Mouse (Mus musculus): Measurements from ENCODE around the gene Alk. TPM values are rescaled to one million over a fixed set of nuclear protein-coding genes. Genes with fewer than 3 reads are reported as not detected.

The Alk gene
- polyA plus RNA-seq, 1 experiment: not detected

DNA sequence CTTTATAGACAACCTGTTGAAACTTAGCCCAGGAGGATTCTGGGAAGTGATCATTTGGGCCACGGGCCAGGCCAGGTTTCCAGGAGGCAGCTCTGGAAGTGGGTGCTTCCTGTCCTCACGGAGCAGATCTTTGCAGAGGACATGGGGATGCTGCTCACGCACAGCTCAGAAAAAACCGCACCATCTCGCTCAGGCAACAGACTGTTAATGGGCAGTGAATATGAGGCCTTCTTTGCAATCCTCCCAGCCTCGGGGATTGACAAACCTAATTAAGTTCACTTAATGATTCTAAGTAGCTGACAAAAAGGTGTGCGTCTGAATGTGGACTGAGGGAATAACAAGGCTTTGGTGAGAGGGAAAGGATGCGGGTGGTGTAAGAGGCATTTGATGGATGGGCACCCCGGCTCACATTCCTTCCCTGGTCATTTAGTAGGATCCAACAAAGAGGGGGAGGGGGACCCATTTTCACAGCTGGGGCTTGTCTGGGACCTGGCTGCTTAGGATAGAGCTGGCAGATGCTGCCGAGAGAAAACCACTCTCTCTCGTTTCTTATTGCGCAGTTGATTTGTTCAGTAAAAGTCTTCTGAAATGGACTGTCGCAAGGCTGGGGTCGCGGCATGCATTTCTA, 650.1 kb downstream of the Alk start:
- H3ac ChIP-seq (ENCODE audit: control insufficient read depth, insufficient read length, low read depth): no peak overlapping the region
- H3K36me3 ChIP-seq (ENCODE audit: control insufficient read depth, insufficient read depth): no peaks in the 10 kb centered on the region
- H3K79me2 ChIP-seq (ENCODE audit: control insufficient read depth, insufficient read depth): no peaks in the 10 kb centered on the region
- H3K27me3 ChIP-seq (ENCODE audit: control insufficient read depth, insufficient read depth, insufficient read length): no peaks in the 10 kb centered on the region
- H3K4me3 ChIP-seq (ENCODE audit: insufficient read depth, poor library complexity, severe bottlenecking): no peak overlapping the region
- TF ChIP-seq FOSL1 (IDR thresholded peaks at IDR 0.05; ENCODE audit: insufficient read depth, low read length, poor library complexity, severe bottlenecking): no peak
- TF ChIP-seq MYOG (IDR thresholded peaks at IDR 0.05; ENCODE audit: control insufficient read depth, extremely low read depth, insufficient read length): no peak
- TF ChIP-seq MAX (IDR thresholded peaks at IDR 0.05): no peak
- no peak for TF ChIP-seq CEBPB (IDR thresholded peaks at IDR 0.05; ENCODE audit: low read depth)
- TF ChIP-seq MYOD1 (IDR thresholded peaks at IDR 0.05; ENCODE audit: control insufficient read depth, insufficient read length, low read depth): no peak
- TF ChIP-seq CTCF (IDR thresholded peaks at IDR 0.05; ENCODE audit: control insufficient read depth, insufficient read depth, insufficient read length): no peak
- no peak for TF ChIP-seq USF1 (IDR thresholded peaks at IDR 0.05; ENCODE audit: low read depth)
- no peaks in the 10 kb centered on the region for H3K79me3 ChIP-seq (ENCODE audit: low read depth)

DNA sequence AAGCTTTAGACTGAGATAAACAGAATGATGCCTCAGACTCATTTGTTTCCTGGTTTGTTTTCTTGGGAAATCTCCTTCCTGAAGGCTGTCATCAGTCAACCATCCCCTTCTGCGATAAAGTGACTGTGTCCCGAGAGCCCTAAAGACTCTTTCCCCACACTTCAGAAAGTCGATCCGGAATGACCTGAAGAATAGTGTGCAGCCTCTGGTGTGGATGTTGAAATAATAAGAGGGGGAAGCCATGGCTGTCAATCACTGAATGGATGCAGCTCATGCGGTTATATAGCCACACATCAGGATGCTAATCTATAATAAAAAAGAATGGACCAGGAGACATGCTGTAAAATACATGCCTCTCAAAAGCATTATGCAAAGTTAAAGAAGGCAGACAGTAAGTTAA, 653.5 kb downstream of the Alk start:
- Histone ChIP-seq H3ac (ENCODE audit: control insufficient read depth, insufficient read length, low read depth) (no peak overlapping the region), H3K27me3 (ENCODE audit: control insufficient read depth, insufficient read depth, insufficient read length) (no peaks in the 10 kb centered on the region), H3K36me3 (ENCODE audit: control insufficient read depth, insufficient read depth) (no peaks in the 10 kb centered on the region), H3K79me3 (ENCODE audit: low read depth) (no peaks in the 10 kb centered on the region), H3K4me3 (ENCODE audit: insufficient read depth, poor library complexity, severe bottlenecking) (no peak overlapping the region), H3K79me2 (ENCODE audit: control insufficient read depth, insufficient read depth) (no peaks in the 10 kb centered on the region)
- TF ChIP-seq MYOD1 (IDR thresholded peaks at IDR 0.05; ENCODE audit: control insufficient read depth, insufficient read length, low read depth) (no peak), USF1 (IDR thresholded peaks at IDR 0.05; ENCODE audit: low read depth) (no peak), CEBPB (IDR thresholded peaks at IDR 0.05; ENCODE audit: low read depth) (no peak), MAX (IDR thresholded peaks at IDR 0.05) (no peak), MYOG (IDR thresholded peaks at IDR 0.05; ENCODE audit: control insufficient read depth, extremely low read depth, insufficient read length) (no peak), FOSL1 (IDR thresholded peaks at IDR 0.05; ENCODE audit: insufficient read depth, low read length, poor library complexity, severe bottlenecking) (no peak), CTCF (IDR thresholded peaks at IDR 0.05; ENCODE audit: control insufficient read depth, insufficient read depth, insufficient read length) (no peak)

DNA sequence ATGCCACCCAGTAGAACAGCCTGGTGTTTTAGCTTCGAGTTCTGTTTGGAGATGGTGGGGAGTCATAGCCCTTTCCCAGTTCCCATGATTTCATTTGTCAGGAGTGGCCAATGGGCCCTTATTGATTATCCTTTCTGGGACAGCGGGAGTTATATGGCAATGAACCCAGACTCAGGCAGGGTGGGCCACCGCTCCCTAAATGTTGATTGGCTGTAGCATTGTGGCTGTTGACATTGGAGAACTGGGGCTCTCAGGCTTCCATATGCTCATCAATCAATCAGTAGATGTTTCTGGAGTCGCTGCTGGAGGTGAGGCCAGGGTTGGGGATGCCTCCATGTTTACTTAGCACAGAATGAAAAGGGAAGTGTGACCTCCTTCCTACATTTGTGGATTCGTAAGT, 655.7 kb downstream of the Alk start:
- no peak overlapping the region for H3ac ChIP-seq (ENCODE audit: control insufficient read depth, insufficient read length, low read depth)
- no peaks in the 10 kb centered on the region for H3K79me3 ChIP-seq (ENCODE audit: low read depth)
- no peak overlapping the region for H3K4me3 ChIP-seq (ENCODE audit: insufficient read depth, poor library complexity, severe bottlenecking)
- no peaks in the 10 kb centered on the region for H3K79me2 ChIP-seq (ENCODE audit: control insufficient read depth, insufficient read depth)
- TF ChIP-seq USF1 (IDR thresholded peaks at IDR 0.05; ENCODE audit: low read depth) (no peak), CEBPB (IDR thresholded peaks at IDR 0.05; ENCODE audit: low read depth) (no peak), FOSL1 (IDR thresholded peaks at IDR 0.05; ENCODE audit: insufficient read depth, low read length, poor library complexity, severe bottlenecking) (no peak), MYOG (IDR thresholded peaks at IDR 0.05; ENCODE audit: control insufficient read depth, extremely low read depth, insufficient read length) (no peak), MYOD1 (IDR thresholded peaks at IDR 0.05; ENCODE audit: control insufficient read depth, insufficient read length, low read depth) (no peak), CTCF (IDR thresholded peaks at IDR 0.05; ENCODE audit: control insufficient read depth, insufficient read depth, insufficient read length) (no peak), MAX (IDR thresholded peaks at IDR 0.05) (no peak)
- H3K36me3 ChIP-seq (ENCODE audit: control insufficient read depth, insufficient read depth): no peaks in the 10 kb centered on the region
- no peaks in the 10 kb centered on the region for H3K27me3 ChIP-seq (ENCODE audit: control insufficient read depth, insufficient read depth, insufficient read length)

DNA sequence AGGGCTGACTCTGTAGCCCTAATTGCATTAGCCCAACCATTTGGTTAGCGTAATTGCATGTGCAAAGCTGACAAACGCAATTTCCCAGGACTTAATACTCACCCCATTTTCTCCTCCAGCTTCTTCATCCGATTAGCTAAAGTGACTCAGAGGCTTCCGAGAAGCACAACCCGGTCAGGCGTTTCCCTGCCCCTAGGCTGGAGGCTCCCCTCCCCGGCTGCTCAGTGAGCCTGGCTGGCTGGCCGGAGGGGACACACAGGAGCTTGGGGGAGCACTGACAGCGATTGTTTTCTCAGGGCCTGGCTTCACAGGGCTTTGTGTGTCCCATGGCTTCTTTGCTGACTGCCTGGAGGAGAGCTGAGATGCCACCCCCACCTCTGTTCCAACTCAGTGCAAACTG, 657.0 kb downstream of the Alk start:
- Histone ChIP-seq H3K27me3 (ENCODE audit: control insufficient read depth, insufficient read depth, insufficient read length) (no peaks in the 10 kb centered on the region), H3K79me2 (ENCODE audit: control insufficient read depth, insufficient read depth) (no peaks in the 10 kb centered on the region), H3K36me3 (ENCODE audit: control insufficient read depth, insufficient read depth) (no peaks in the 10 kb centered on the region), H3ac (ENCODE audit: control insufficient read depth, insufficient read length, low read depth) (no peak overlapping the region), H3K79me3 (ENCODE audit: low read depth) (no peaks in the 10 kb centered on the region), H3K4me3 (ENCODE audit: insufficient read depth, poor library complexity, severe bottlenecking) (no peak overlapping the region)
- TF ChIP-seq MAX (IDR thresholded peaks at IDR 0.05) (no peak), MYOG (IDR thresholded peaks at IDR 0.05; ENCODE audit: control insufficient read depth, extremely low read depth, insufficient read length) (no peak), CTCF (IDR thresholded peaks at IDR 0.05; ENCODE audit: control insufficient read depth, insufficient read depth, insufficient read length) (no peak), FOSL1 (IDR thresholded peaks at IDR 0.05; ENCODE audit: insufficient read depth, low read length, poor library complexity, severe bottlenecking) (no peak), MYOD1 (IDR thresholded peaks at IDR 0.05; ENCODE audit: control insufficient read depth, insufficient read length, low read depth) (no peak), CEBPB (IDR thresholded peaks at IDR 0.05; ENCODE audit: low read depth) (no peak), USF1 (IDR thresholded peaks at IDR 0.05; ENCODE audit: low read depth) (no peak)

DNA sequence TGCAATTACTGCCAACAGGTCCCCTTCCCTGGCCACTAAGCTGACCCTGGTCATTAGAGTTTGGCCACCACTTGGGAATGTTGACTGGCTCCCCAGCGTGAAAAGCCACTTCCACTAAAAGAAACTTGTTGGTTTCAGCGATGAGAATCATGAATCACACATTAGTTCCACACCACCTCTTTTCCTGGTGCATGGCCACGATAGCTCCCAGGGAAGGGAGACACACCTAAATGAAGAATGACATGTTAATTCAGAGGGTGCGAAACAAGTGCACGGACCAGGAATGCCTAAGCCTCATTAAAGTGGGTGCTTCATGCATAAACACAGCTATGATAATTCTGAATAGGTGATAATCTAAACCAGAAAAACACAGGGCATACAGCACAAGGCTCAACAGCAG, 660.4 kb downstream of the Alk start:
- no peak for TF ChIP-seq MAX (IDR thresholded peaks at IDR 0.05)
- TF ChIP-seq CTCF (IDR thresholded peaks at IDR 0.05; ENCODE audit: control insufficient read depth, insufficient read depth, insufficient read length): no peak
- no peak overlapping the region for H3ac ChIP-seq (ENCODE audit: control insufficient read depth, insufficient read length, low read depth)
- no peaks in the 10 kb centered on the region for H3K79me3 ChIP-seq (ENCODE audit: low read depth)
- no peaks in the 10 kb centered on the region for H3K27me3 ChIP-seq (ENCODE audit: control insufficient read depth, insufficient read depth, insufficient read length)
- no peaks in the 10 kb centered on the region for H3K36me3 ChIP-seq (ENCODE audit: control insufficient read depth, insufficient read depth)
- no peaks in the 10 kb centered on the region for H3K79me2 ChIP-seq (ENCODE audit: control insufficient read depth, insufficient read depth)
- H3K4me3 ChIP-seq (ENCODE audit: insufficient read depth, poor library complexity, severe bottlenecking): no peak overlapping the region

DNA sequence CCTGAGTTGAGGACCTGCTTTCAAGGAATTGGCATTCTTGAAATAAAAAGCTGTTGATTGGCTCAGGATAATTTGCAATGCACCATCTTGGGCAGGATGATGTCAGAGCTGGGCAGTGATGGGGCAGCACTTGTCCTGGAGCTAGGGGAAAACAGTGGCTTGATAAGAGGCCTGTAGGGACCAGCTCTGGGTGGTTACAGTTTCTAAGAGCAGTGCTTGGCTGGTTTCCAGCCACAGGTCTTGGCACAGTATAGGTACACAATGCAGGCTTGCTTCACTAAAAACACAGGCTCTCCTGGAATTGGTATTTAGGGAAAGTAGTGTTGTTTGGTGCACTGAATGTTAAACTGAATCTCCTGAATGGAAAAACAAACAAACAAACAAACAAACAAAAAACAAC, 662.4 kb downstream of the Alk start:
- H3K36me3 ChIP-seq (ENCODE audit: control insufficient read depth, insufficient read depth): no peaks in the 10 kb centered on the region
- no peaks in the 10 kb centered on the region for H3K79me3 ChIP-seq (ENCODE audit: low read depth)
- no peak overlapping the region for H3ac ChIP-seq (ENCODE audit: control insufficient read depth, insufficient read length, low read depth)
- H3K27me3 ChIP-seq (ENCODE audit: control insufficient read depth, insufficient read depth, insufficient read length): no peaks in the 10 kb centered on the region
- no peaks in the 10 kb centered on the region for H3K79me2 ChIP-seq (ENCODE audit: control insufficient read depth, insufficient read depth)
- H3K4me3 ChIP-seq (ENCODE audit: insufficient read depth, poor library complexity, severe bottlenecking): no peak overlapping the region
- no peak for TF ChIP-seq CEBPB (IDR thresholded peaks at IDR 0.05; ENCODE audit: low read depth)
- no peak for TF ChIP-seq MAX (IDR thresholded peaks at IDR 0.05)
- TF ChIP-seq USF1 (IDR thresholded peaks at IDR 0.05; ENCODE audit: low read depth): no peak
- no peak for TF ChIP-seq MYOD1 (IDR thresholded peaks at IDR 0.05; ENCODE audit: control insufficient read depth, insufficient read length, low read depth)
- TF ChIP-seq MYOG (IDR thresholded peaks at IDR 0.05; ENCODE audit: control insufficient read depth, extremely low read depth, insufficient read length): no peak
- no peak for TF ChIP-seq FOSL1 (IDR thresholded peaks at IDR 0.05; ENCODE audit: insufficient read depth, low read length, poor library complexity, severe bottlenecking)
- no peak for TF ChIP-seq CTCF (IDR thresholded peaks at IDR 0.05; ENCODE audit: control insufficient read depth, insufficient read depth, insufficient read length)

All from C2C12 (cell line).